Mouse (Mus musculus): ENCODE results near the gene Card6. TPM values are rescaled to one million over a fixed set of nuclear protein-coding genes. Genes with fewer than 3 reads are reported as not detected.

The Card6 gene
- polyA plus RNA-seq (2012; rRNA removed), result 0.59 and 0.88 TPM in 2 replicates

DNA sequence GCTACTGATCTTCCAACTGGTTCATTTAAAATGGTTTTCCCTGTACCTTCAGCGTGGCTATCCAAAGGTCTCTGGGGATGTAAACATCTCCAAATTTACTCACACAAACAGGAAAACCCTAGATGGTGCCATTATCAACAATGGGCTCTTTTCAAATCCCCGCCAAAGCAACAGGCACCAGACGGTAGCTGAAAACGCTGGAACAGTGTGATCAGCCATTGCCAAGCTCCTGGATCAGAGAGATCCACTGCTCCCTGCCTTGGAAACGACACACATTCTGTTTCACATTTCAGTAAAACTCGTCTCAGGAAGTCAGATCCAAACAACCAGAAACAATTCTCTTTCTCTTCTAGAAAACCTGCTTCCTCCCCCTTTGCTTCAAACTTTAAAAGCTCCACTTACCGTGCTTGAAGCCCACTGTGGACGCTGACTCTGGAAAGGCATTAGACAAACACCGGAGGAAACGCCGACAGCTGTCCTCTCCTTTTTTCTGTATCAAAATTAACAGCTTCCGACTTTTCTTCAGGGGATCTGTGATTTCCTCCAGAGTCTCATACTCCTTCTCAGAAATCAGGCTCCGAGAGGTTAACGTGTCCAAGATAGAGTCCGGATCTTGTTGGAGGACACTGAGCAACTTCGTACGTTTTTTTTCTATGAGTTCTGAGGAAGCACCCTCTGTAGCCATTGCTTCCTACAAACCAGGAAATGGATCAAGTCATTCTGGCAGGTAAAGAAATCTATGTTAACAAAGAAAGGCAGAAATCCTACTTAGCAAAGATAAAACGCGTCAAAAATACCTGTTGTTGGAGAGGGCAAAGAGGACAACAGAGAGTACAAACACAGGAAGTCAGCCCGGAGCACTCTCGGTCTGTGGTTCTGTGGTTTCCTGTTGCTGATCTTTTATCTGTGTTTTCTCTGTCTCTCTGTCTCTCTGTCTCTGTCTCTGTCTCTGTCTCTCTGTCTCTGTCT is at the start of gene Card6:
Card6 (minus strand) TSS at position 854 of the 969 bp plus-strand sequence.

GRCm38 (mm10) chr15:5143361-5144020 is 35.2 kb upstream of the Card6 start, which contains the start of gene Prkaa1:
Gene Prkaa1, plus strand, starts transcription at chr15:5143861.

GRCm38 (mm10) chr15:5116270-5117030 is 8.1 kb upstream of the Card6 start, which contains the start of gene Rpl37:
Gene Rpl37, plus strand, starts transcription at chr15:5116645.

DNA sequence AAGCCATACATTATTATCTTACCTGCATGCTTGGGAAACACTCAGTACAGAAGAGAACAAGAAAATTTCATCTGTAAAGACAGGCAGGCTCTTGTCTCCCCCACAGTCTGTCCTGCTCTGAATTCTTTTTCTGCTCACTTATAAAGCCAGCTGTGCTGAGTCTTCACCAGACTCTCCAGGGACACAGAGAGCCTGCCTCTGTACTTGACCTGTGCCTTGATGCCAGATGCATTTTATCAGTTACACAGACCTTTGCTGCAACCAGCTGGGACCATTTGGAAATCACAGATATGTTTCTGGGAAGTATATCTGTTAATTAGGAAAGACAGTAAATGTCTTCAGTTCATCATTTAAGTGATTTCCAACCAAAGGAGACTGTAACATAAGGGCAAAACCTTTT is 44.7 kb downstream of the Card6 start, which contains the start of gene C7:
C7 (minus strand) TSS at position 106 of the 400 bp plus-strand sequence.

Other genes with a start within 250 kb of the Card6 start
- not detected in 2 replicates for gene Mroh2b, start 209.8 kb downstream of the Card6 start, polyA plus RNA-seq (2012; rRNA removed)
- 0.14 and 0.55 TPM in 2 replicates for gene C7, start 44.8 kb downstream of the Card6 start, polyA plus RNA-seq (2012; rRNA removed)
- gene Rpl37, start 8.1 kb upstream of the Card6 start, polyA plus RNA-seq (2012; rRNA removed), result 104 and 107 TPM in 2 replicates
- gene Prkaa1, start 35.3 kb upstream of the Card6 start, polyA plus RNA-seq (2012; rRNA removed), result 0.46 and 0.84 TPM in 2 replicates
- 0.26 and 0.45 TPM in 2 replicates for gene Ttc33, start 77.0 kb upstream of the Card6 start, polyA plus RNA-seq (2012; rRNA removed)
- 10.3 and 14.2 TPM in 2 replicates for gene Ptger4, start 135.6 kb upstream of the Card6 start, polyA plus RNA-seq (2012; rRNA removed)